Mouse (Mus musculus) brain, adult 2 months (tissue): ENCODE measurements at regions not wholly inside any gene's neighbourhood (a gene's known extent, or its start where the extent isn't known, plus 50 kb on each side); places are given as distances from the start of the nearest gene placed in this dataset.

ENCODE experiments used
- DNase-seq: peaks from one replicate; pipeline ENCODE4 v3.0.0; 2011; ENCODE audit warnings: low read depth, low spot score

GRCm38 (mm10) chr5:83890619-83891185 lies 526.5 kb downstream of the Epha5 start:
- no peak for DNase-seq

- peak; percentile 8 for DNase-seq
Measured at GRCm38 (mm10) chr5:83872052-83872451, 517.1 kb upstream of the Tecrl start.

- DNase-seq, result no peak
Measured at GRCm38 (mm10) chr5:83868359-83868758, 513.4 kb upstream of the Tecrl start.

- no peak for DNase-seq
Measured at GRCm38 (mm10) chr5:83861674-83862073, 506.7 kb upstream of the Tecrl start.

GRCm38 (mm10) chr5:83852022-83852421 lies 497.0 kb upstream of the Tecrl start:
- no peak for DNase-seq

GRCm38 (mm10) chr5:83826561-83826960 lies 471.6 kb upstream of the Tecrl start:
- peak; percentile 66 for DNase-seq

GRCm38 (mm10) chr5:83824838-83825466 lies 470.0 kb upstream of the Tecrl start:
- peak; percentile 7 for DNase-seq

GRCm38 (mm10) chr5:83811309-83811708 lies 456.3 kb upstream of the Tecrl start:
- no peak for DNase-seq

GRCm38 (mm10) chr5:83800028-83800427 lies 445.0 kb upstream of the Tecrl start:
- peak; percentile 20 for DNase-seq

- DNase-seq, result peak; percentile 4
Measured at GRCm38 (mm10) chr5:83780419-83780818, 425.4 kb upstream of the Tecrl start.

- peak; percentile 62 for DNase-seq
Measured at GRCm38 (mm10) chr5:83778310-83778972, 423.4 kb upstream of the Tecrl start.

- DNase-seq, result no peak
Measured at GRCm38 (mm10) chr5:83741913-83742312, 386.9 kb upstream of the Tecrl start.

GRCm38 (mm10) chr5:83695383-83695782 lies 340.4 kb upstream of the Tecrl start:
- no peak for DNase-seq

- DNase-seq, result no peak
Measured at GRCm38 (mm10) chr5:83692286-83692685, 337.3 kb upstream of the Tecrl start.

GRCm38 (mm10) chr5:83678373-83678772 lies 323.4 kb upstream of the Tecrl start:
- peak; percentile 47 for DNase-seq

- DNase-seq, result no peak
Measured at GRCm38 (mm10) chr5:83659091-83659490, 304.1 kb upstream of the Tecrl start.

- no peak for DNase-seq
Measured at GRCm38 (mm10) chr5:83651329-83651728, 296.3 kb upstream of the Tecrl start.

- no peak for DNase-seq
Measured at GRCm38 (mm10) chr5:83622612-83623374, 267.8 kb upstream of the Tecrl start.

- DNase-seq, result no peak
Measured at GRCm38 (mm10) chr5:83610777-83611176, 255.8 kb upstream of the Tecrl start.

GRCm38 (mm10) chr5:83593289-83593610 lies 238.3 kb upstream of the Tecrl start:
- no peak for DNase-seq

GRCm38 (mm10) chr5:83592587-83593288 lies 237.7 kb upstream of the Tecrl start:
- DNase-seq, result no peak
